Mouse (Mus musculus) frontal cortex, postnatal 10 days (tissue): ENCODE measurements around the gene Tmprss4.

Experiments
- DNase-seq, 2 experiments: peaks; one replicate each; pipeline ENCODE4 v3.0.0; 2022; ENCODE audit warnings: low spot score in 2 of 2, mixed read lengths in 1 of 2

The Tmprss4 gene

DNA sequence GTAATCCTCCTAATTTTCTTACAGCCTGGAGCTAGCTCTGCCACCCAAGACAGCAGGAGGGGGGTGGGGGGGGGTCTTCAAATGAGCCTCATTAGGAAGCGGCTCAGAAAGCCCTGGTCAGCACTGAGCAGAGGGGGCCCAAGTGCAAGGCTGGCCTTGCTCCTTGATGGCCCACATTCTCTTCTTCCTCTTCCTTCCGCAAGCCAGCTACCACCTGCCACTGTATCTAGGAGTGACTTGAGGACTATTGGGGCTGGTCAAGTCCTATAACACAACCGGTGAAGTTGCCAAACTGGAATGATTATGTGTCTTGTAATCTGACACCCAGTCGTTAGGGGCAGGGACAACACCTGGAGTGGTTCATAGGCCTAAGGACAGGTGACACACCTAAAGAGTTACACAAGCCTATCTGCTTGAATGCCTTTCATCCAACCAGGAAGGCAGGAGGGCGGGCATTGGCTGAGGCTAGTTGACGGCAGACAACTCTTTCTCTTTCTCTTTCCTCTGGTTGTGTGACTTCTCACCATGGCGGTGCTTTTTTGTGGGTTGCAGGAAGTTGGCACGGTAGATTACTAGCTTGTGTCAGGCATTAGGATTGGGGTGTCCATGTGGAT, at the start of gene Tmprss4:
Tmprss4 (minus strand) TSS at position 296 of the 614 bp plus-strand sequence.
- DNase-seq, result no peak

- DNase-seq, result no peak
These were observed 48.5 kb upstream of the Tmprss4 start for GRCm38 (mm10) chr9:45252395-45252794.

- DNase-seq, result no peak
These were observed 48.1 kb upstream of the Tmprss4 start for GRCm38 (mm10) chr9:45251990-45252389.

DNA sequence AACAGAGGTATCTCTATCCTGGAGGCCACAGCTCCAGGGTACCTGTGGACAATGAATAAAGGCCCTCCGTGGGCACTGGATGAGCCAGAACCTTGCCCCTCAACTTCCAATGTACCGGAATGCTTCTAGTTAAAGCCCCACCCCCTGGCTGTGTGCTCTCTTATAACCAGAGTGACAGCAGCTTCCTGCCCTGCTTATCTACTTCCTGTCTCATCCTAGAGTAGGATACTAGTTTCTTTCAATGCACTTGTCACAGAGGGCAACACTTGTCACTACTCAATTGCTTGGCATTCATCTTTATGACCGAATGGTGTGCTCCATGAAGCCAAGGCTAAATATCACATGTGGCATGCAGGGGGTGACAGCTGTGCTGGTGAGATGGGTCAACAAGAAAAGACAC, 47.4 kb upstream of the Tmprss4 start:
- no peak for DNase-seq

DNA sequence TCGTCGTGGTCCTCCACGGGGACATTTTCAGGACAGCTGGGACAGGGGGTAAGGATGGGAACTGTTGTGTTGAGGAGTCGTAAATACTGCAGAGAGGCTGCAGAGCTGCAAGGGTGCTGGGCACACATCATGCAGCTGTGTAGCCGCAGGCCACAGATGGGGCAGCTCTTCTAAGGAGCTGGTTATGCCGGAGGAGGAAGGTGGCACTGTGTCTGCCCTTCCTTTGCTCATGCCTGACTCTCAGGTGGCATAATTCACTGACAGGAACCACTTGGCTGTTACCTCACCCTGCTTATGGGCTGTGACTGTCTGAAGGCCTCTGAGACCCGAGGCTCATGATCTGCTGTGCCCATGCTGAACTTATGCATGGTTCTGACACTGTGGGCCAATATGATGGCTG, 46.4 kb upstream of the Tmprss4 start:
- no peak for DNase-seq

- DNase-seq, result no peak
These were observed 43.6 kb upstream of the Tmprss4 start for GRCm38 (mm10) chr9:45247536-45247935.

- DNase-seq, result peak in 1 of 2 experiments; percentile 31
These were observed 42.2 kb upstream of the Tmprss4 start for GRCm38 (mm10) chr9:45246060-45246459.

- no peak for DNase-seq
These were observed 41.5 kb upstream of the Tmprss4 start for GRCm38 (mm10) chr9:45245432-45245831.

GRCm38 (mm10) chr9:45241397-45241796, 37.5 kb upstream of the Tmprss4 start:
- no peak for DNase-seq

- DNase-seq, result no peak
These were observed 32.9 kb upstream of the Tmprss4 start for GRCm38 (mm10) chr9:45236744-45237143.

DNA sequence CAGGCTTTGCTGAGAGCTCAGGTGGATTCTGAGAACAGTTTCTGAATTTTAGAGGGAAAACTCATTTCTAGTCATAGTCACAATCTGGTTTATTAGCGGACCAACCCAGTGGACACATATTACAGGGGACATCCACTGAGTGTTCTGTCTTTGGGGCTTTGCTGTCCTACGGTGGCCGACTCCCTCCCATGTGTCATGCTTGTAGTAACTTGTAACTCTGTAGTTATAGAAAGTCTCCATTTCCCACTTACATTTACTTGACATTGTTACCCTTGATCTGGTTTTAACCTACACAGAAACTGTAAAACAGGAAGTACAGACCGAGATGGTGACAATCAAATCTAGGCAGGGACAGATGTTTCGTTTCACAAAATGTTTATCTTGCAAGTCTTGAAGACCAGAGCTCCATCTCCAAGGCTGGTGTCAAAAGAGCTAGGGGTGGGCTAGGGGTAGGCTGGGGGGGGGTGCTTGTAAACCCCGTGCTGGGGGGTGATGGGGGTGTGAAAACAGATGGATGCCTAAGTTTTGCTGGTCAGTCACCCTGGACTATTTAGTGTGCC, 31.9 kb upstream of the Tmprss4 start:
- no peak for DNase-seq

GRCm38 (mm10) chr9:45229359-45229758, 25.5 kb upstream of the Tmprss4 start:
- no peak for DNase-seq

DNA sequence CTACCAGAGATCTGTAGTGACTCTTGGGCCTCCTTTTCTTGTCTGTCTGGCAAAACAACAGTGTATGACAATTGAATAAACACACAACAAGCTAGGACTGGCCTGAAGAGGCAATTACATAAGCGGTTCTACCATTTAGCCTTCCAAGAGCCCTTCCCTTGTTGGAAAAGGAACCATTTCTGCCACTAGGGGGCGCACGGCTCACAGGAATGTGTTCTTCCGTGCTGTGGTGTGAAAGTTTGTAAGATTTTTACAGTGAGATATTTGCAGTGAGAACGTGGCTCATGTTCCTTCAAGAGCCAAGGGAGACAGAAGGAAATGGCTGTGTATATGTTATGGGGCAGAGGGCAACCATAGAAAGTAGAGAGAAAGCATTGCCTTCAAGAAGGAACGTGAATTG, 17.7 kb upstream of the Tmprss4 start:
- DNase-seq, result peak; percentile 72 to 87

DNA sequence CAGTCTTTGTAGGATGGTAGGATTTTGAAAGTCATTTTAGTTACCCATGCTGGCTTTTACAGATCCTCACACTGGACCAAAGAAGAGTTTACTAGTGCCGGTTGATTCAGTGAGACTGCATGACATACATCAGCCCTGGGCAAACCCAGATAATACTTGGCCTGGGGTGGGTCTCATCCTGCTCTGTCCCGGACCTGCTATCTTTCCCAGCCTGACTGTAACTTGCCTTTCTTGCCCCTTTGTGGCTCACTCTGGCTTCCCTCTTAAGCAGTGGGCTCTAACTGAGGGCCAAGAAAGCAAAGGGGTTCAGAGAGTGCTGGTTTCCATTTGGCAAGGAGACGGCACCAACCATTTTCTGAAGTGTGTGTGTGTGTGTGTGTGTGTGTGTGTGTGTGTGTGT, 15.8 kb upstream of the Tmprss4 start:
- DNase-seq, result no peak

DNA sequence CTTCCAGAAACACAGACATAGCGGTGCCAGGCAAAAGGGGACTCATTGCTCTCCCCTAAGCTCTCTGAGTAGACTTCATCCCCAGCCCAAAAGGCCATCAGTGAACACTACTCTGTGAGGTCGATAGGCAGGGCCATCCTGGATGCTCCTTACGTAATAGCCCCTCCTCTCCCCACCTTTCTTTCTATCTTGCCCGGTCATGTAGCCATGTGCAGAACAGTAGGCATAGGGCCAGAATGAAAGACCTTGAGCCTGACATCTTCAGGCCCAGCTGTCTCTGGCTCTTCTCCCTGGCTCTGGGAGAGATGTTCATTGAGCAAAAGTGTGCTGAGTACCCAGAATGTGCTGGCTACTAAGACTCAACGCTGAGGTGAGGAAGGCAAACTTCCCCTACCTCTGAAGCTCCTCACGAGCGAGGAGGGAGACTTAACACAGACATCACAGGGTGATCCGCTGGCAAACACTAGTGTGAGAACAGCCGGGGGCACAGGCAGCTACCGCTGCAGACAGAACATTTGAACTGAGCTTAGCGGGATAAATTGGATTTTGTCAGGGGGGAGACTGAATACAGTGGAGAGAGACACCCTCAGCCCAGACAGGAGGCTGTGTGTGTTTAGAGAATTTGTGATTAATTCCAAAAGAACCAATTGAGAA, 11.8 kb upstream of the Tmprss4 start:
- DNase-seq, result no peak

- no peak for DNase-seq
These were observed 8.1 kb upstream of the Tmprss4 start for GRCm38 (mm10) chr9:45212001-45212400.

DNA sequence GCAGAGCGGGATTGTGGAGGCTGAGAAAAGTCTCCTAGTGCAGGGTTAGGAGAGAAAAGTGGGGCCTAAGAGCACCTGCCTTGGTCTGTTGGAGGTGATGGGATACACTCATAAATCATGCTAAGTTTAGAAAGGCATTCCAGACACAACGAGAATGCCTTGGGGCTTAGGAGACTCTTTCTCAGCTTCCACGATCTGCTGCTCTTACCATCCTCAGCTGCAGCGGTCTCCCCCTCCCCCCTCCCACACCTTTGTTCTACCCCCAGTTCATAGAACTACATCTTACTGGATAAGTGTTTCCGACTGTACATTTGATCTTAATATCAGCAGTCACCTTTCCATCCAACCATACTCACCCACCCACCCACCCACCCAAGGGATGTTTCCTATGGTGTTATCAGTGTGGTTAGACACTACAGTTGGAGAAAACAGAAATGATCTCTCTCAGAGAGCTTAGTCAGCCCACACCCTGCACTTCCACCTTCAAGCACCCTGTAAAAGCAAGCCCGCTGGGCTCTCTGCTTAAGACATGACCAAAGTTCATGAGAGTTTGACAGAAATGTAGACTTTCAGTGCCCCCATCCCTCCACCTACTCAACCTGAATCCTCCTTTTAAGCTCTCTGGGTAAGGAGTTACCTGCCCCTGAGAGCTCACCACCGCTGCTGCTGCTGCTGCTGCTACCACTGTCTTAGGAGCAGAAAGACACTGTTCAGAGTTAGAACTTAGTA, 3.3 kb upstream of the Tmprss4 start:
- DNase-seq, result no peak

DNA sequence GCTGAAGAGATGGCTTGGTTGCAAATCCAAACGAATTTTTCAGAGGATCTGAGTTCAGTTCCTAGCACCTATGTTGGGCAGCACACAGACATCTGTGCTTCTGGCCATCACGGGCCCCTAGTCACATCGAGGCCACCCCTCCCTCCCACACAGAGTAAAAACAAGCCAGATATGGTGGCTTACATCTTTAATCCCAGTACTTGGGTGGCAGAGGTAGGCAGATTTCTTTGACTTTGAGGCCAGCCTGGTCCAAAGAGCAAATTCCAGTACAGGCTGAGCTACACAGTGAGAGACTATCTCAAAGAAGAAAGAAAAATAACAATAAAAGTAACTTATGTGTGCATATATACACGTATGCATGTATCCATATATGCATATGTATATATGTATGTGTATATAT, 2.2 kb upstream of the Tmprss4 start:
- no peak for DNase-seq

- no peak for DNase-seq
These were observed 1.3 kb upstream of the Tmprss4 start for GRCm38 (mm10) chr9:45205143-45205542.

DNA sequence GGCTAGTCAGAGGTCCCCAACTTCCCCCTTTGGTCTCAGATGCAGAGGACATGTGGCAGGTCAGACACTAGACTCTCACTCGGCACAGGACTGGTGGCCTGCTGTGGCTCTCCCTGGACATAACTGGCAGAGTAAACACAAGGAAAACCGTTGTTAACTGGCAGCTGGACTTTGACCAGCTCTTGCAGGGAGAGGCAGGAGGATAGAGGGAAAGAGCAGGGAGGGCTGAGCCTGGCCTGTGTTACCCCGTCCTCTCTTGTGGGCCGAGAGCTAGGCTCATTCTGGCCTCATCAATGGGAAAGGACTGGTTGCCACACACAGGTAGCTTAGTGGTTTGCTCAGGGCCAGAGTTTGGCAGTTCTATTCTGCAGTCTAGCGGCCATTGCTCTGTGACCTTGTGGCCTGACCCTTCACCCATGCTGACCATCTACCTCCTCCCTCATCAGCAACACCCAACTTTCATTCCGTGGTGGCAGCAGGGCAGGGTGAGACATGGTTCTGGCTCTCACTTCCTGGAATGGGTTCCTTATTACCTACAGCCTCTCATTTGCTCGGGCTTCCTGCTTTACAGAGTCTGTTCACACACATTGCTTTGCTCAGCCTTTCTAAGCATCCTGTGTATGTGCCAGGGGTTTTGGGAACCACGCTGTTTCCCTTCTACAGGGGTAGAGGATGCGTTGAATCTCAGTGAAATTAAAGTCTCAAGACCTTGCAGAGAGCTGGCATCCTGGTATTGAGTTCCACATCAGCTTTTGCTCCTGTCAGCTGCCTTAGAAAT, 1.7 kb downstream of the Tmprss4 start:
- no peak for DNase-seq

- no peak for DNase-seq
These were observed 2.5 kb downstream of the Tmprss4 start for GRCm38 (mm10) chr9:45201319-45201947.
